Mouse (Mus musculus): ENCODE measurements around the gene Mtmr12. TPM values are rescaled to one million over a fixed set of nuclear protein-coding genes. Genes with fewer than 3 reads are reported as not detected.
A peak's percentile ranks its signal among the peaks of the same experiment; 100 is the strongest.

Gene Mtmr12
- polyA plus RNA-seq, 1 experiment from 2014 or later: 16.5 TPM

DNA sequence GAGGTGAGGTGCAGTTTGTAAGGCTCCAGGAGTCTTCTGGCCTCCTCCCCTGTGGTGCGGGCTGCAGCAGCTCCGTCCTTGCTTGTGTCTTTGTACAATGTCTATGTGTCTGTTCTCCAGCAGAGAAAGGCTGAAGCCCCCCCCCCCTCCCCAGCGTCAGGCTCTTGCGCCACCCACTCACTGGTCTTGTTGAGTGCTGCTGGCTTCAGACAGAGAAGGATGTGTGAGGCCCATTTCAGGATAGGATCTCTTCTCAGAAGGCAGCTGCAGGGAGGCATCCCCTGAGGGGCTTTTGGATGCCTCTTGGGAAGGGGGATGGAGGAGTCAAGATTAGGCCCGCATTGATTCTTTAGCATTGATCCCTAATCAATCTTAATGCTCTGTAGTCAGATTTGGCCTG lies 13.0 kb downstream of the Mtmr12 start:
- Histone ChIP-seq H3K4me1 (ENCODE audit: control insufficient read depth, insufficient read depth, low read length) (peaks cover 23% of the 10 kb centered on the region), H3K36me3 (ENCODE audit: control insufficient read depth, insufficient read depth, low read length) (no peaks in the 10 kb centered on the region), H3K9ac (ENCODE audit: low read length) (no peak overlapping the region), H3K4me3 (ENCODE audit: low read depth, low read length) (no peak overlapping the region), H3K9me3 (ENCODE audit: control insufficient read depth, low read length) (no peaks in the 10 kb centered on the region), H3K27ac (ENCODE audit: low read depth, low read length) (no peak overlapping the region), H3K27me3 (ENCODE audit: control insufficient read depth, insufficient read depth, low read length) (no peaks in the 10 kb centered on the region), H3K4me2 (no peak overlapping the region)
- WGBS: 43% methylated on average over 5 of the region's 5 CpGs
- ATAC-seq (ENCODE audit: low FRiP score) (peak; percentile 36; the same call in 1 of the 2 replicates), DNase-seq (ENCODE audit: low spot score, missing footprints) (no peak)

DNA sequence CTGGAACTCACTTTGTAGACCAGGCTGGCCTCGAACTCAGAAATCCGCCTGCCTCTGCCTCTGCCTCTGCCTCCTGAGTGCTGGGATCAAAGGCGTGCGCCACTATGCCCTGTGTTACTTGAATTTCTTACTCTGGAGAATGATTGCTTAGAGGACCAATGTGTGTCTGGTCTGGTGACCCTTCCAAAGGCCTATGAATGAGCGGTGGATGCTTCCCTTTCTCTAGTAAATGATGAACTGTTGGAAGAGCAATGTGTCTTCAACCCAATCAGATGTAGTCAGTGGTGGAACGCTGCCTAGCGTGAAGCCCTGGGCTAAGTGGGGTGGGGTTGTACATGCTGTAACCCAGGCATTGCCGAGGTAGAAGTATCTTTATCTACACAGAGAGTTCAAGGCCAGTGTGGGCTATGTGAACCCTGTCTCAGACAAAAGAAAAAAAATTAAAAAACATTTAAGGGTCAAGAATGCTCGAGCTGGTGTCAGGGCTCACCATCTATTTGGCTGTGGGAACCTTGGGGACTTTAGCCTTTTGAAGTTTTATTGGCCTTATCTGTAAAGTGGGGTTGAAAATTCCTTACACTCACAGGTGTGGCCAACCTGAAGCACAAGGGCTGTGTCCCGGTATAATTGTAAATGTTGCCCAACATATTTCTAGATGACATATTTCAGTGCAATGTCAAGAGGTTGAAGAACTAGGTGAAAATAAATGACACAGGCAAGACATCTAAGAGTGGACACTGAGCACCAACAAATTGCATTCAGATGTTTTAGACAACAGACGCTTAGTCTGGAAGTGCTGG lies 14.0 kb downstream of the Mtmr12 start:
- H3K4me2 ChIP-seq: no peak overlapping the region
- no peak overlapping the region for H3K4me3 ChIP-seq (ENCODE audit: low read depth, low read length)
- H3K27me3 ChIP-seq (ENCODE audit: control insufficient read depth, insufficient read depth, low read length): no peaks in the 10 kb centered on the region
- ATAC-seq (ENCODE audit: low FRiP score) (no peak), DNase-seq (ENCODE audit: low spot score, missing footprints) (no peak)
- 95% methylated on average over 11 of the region's 11 CpGs for WGBS
- no peak overlapping the region for H3K9ac ChIP-seq (ENCODE audit: low read length)
- no peaks in the 10 kb centered on the region for H3K9me3 ChIP-seq (ENCODE audit: control insufficient read depth, low read length)
- peaks cover 28% of the 10 kb centered on the region for H3K4me1 ChIP-seq (ENCODE audit: control insufficient read depth, insufficient read depth, low read length)
- no peaks in the 10 kb centered on the region for H3K36me3 ChIP-seq (ENCODE audit: control insufficient read depth, insufficient read depth, low read length)
- H3K27ac ChIP-seq (ENCODE audit: low read depth, low read length): no peak overlapping the region

- Histone ChIP-seq H3K27ac (ENCODE audit: low read depth, low read length) (no peak overlapping the region), H3K27me3 (ENCODE audit: control insufficient read depth, insufficient read depth, low read length) (no peaks in the 10 kb centered on the region), H3K36me3 (ENCODE audit: control insufficient read depth, insufficient read depth, low read length) (no peaks in the 10 kb centered on the region), H3K9me3 (ENCODE audit: control insufficient read depth, low read length) (no peaks in the 10 kb centered on the region), H3K4me3 (ENCODE audit: low read depth, low read length) (no peak overlapping the region), H3K4me1 (ENCODE audit: control insufficient read depth, insufficient read depth, low read length) (peaks cover 26% of the 10 kb centered on the region), H3K9ac (ENCODE audit: low read length) (no peak overlapping the region), H3K4me2 (no peak overlapping the region)
- ATAC-seq (ENCODE audit: low FRiP score) (no peak), DNase-seq (ENCODE audit: low spot score, missing footprints) (no peak)
- WGBS: 88% methylated on average over 13 of the region's 13 CpGs
These were observed 16.3 kb downstream of the Mtmr12 start for GRCm38 (mm10) chr15:12221131-12221530.

GRCm38 (mm10) chr15:12222564-12223302 lies 17.9 kb downstream of the Mtmr12 start:
- H3K36me3 ChIP-seq (ENCODE audit: control insufficient read depth, insufficient read depth, low read length): no peaks in the 10 kb centered on the region
- ATAC-seq (ENCODE audit: low FRiP score) (peak; percentile 71), DNase-seq (ENCODE audit: low spot score, missing footprints) (no peak)
- no peaks in the 10 kb centered on the region for H3K27me3 ChIP-seq (ENCODE audit: control insufficient read depth, insufficient read depth, low read length)
- H3K4me1 ChIP-seq (ENCODE audit: control insufficient read depth, insufficient read depth, low read length): peaks cover 26% of the 10 kb centered on the region
- 12% methylated on average over 8 of the region's 8 CpGs for WGBS
- no peaks in the 10 kb centered on the region for H3K9me3 ChIP-seq (ENCODE audit: control insufficient read depth, low read length)
- H3K4me3 ChIP-seq (ENCODE audit: low read depth, low read length): no peak overlapping the region
- no peak overlapping the region for H3K9ac ChIP-seq (ENCODE audit: low read length)
- H3K27ac ChIP-seq (ENCODE audit: low read depth, low read length): peak overlapping the region; percentile 55
- 0 out of 2 replicates have a peak overlapping the region, but pooled peaks have one; percentile 6 for H3K4me2 ChIP-seq

GRCm38 (mm10) chr15:12223393-12223792 lies 18.6 kb downstream of the Mtmr12 start:
- H3K4me1 ChIP-seq (ENCODE audit: control insufficient read depth, insufficient read depth, low read length): peaks cover 21% of the 10 kb centered on the region
- H3K4me2 ChIP-seq: no peak overlapping the region
- peak overlapping the region; percentile 35 for H3K27ac ChIP-seq (ENCODE audit: low read depth, low read length)

DNA sequence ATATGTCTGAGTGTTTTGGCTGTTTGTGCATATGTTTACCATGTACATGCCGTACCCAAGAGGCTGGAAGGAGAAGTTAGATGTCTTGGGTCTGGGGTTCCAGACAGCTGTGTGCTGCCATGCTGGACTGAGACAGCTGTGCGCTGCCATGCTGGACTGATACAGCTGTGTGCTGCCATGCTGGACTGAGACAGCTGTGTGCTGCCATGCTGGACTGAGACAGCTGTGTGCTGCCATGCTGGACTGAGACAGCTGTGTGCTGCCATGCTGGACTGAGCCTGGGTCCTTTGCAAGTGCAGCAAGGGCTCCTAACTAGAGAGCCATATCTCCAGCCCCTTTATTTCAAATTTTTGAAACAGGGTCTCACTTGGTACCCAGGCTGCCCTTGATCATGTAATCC lies 19.4 kb downstream of the Mtmr12 start:
- Histone ChIP-seq H3K4me2 (no peak overlapping the region), H3K9ac (ENCODE audit: low read length) (no peak overlapping the region), H3K9me3 (ENCODE audit: control insufficient read depth, low read length) (no peaks in the 10 kb centered on the region), H3K4me1 (ENCODE audit: control insufficient read depth, insufficient read depth, low read length) (peaks cover 21% of the 10 kb centered on the region), H3K4me3 (ENCODE audit: low read depth, low read length) (no peak overlapping the region), H3K27ac (ENCODE audit: low read depth, low read length) (no peak overlapping the region), H3K27me3 (ENCODE audit: control insufficient read depth, insufficient read depth, low read length) (no peaks in the 10 kb centered on the region), H3K36me3 (ENCODE audit: control insufficient read depth, insufficient read depth, low read length) (no peaks in the 10 kb centered on the region)
- ATAC-seq (ENCODE audit: low FRiP score): no peak
- peak; percentile 72 for DNase-seq (ENCODE audit: low spot score, missing footprints)
- WGBS: 92% methylated on average over 2 of the region's 2 CpGs

More at GRCm38 (mm10) chr15:12223393-12223792, 18.6 kb downstream of the Mtmr12 start:
- no peaks in the 10 kb centered on the region for H3K27me3 ChIP-seq (ENCODE audit: control insufficient read depth, insufficient read depth, low read length)
- ATAC-seq (ENCODE audit: low FRiP score) (peak; percentile 44), DNase-seq (ENCODE audit: low spot score, missing footprints) (peak; percentile 81)
- no peaks in the 10 kb centered on the region for H3K36me3 ChIP-seq (ENCODE audit: control insufficient read depth, insufficient read depth, low read length)
- no peak overlapping the region for H3K9ac ChIP-seq (ENCODE audit: low read length)
- H3K4me3 ChIP-seq (ENCODE audit: low read depth, low read length): no peak overlapping the region
- H3K9me3 ChIP-seq (ENCODE audit: control insufficient read depth, low read length): no peaks in the 10 kb centered on the region
- 66% methylated on average over 6 of the region's 6 CpGs for WGBS

DNA sequence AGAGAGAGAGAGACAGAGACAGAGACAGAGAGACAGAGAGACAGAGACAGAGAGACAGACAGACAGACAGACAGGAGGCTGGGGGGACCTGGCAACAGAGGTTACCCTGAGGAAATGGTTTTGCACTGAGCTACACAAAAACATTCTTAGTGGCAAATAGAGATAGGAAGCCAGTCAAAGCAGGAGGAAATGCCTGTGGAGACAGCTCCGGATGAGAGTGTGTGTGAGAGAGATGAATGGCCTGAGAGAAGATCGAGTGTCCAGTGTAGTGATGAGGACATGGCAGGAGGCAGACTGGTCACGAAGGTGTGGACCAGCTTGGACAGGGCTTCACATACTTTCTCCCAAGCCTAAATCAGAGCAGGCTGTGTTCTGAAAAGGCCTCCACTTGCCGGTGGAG lies 20.2 kb downstream of the Mtmr12 start:
- peak; percentile 68 for DNase-seq (ENCODE audit: low spot score, missing footprints)
- no peak overlapping the region for H3K4me3 ChIP-seq (ENCODE audit: low read depth, low read length)
- H3K36me3 ChIP-seq (ENCODE audit: control insufficient read depth, insufficient read depth, low read length): no peaks in the 10 kb centered on the region
- H3K9ac ChIP-seq (ENCODE audit: low read length): no peak overlapping the region
- ATAC-seq (ENCODE audit: low FRiP score): no peak
- WGBS: 69% methylated on average over 4 of the region's 4 CpGs
- H3K4me1 ChIP-seq (ENCODE audit: control insufficient read depth, insufficient read depth, low read length): peaks cover 21% of the 10 kb centered on the region
- H3K27me3 ChIP-seq (ENCODE audit: control insufficient read depth, insufficient read depth, low read length): no peaks in the 10 kb centered on the region
- no peak overlapping the region for H3K27ac ChIP-seq (ENCODE audit: low read depth, low read length)
- no peaks in the 10 kb centered on the region for H3K9me3 ChIP-seq (ENCODE audit: control insufficient read depth, low read length)
- no peak overlapping the region for H3K4me2 ChIP-seq

GRCm38 (mm10) chr15:12226908-12227307 lies 22.1 kb downstream of the Mtmr12 start:
- peaks cover 14% of the 10 kb centered on the region for H3K4me1 ChIP-seq (ENCODE audit: control insufficient read depth, insufficient read depth, low read length)
- no peak overlapping the region for H3K4me2 ChIP-seq
- DNase-seq (ENCODE audit: low spot score, missing footprints) (no peak), ATAC-seq (ENCODE audit: low FRiP score) (no peak)
- H3K36me3 ChIP-seq (ENCODE audit: control insufficient read depth, insufficient read depth, low read length): no peaks in the 10 kb centered on the region
- no peaks in the 10 kb centered on the region for H3K9me3 ChIP-seq (ENCODE audit: control insufficient read depth, low read length)
- no peaks in the 10 kb centered on the region for H3K27me3 ChIP-seq (ENCODE audit: control insufficient read depth, insufficient read depth, low read length)
- H3K27ac ChIP-seq (ENCODE audit: low read depth, low read length): no peak overlapping the region
- H3K9ac ChIP-seq (ENCODE audit: low read length): no peak overlapping the region
- WGBS: 95% methylated on average over 15 of the region's 15 CpGs
- no peak overlapping the region for H3K4me3 ChIP-seq (ENCODE audit: low read depth, low read length)

- no peak for ATAC-seq (ENCODE audit: low FRiP score)
- no peak overlapping the region for H3K4me2 ChIP-seq
- H3K36me3 ChIP-seq (ENCODE audit: control insufficient read depth, insufficient read depth, low read length): no peaks in the 10 kb centered on the region
- no peaks in the 10 kb centered on the region for H3K9me3 ChIP-seq (ENCODE audit: control insufficient read depth, low read length)
- no peak overlapping the region for H3K9ac ChIP-seq (ENCODE audit: low read length)
- no peak overlapping the region for H3K27ac ChIP-seq (ENCODE audit: low read depth, low read length)
- peak; percentile 14 for DNase-seq (ENCODE audit: low spot score, missing footprints)
- H3K4me1 ChIP-seq (ENCODE audit: control insufficient read depth, insufficient read depth, low read length): peaks cover 10% of the 10 kb centered on the region
- no peak overlapping the region for H3K4me3 ChIP-seq (ENCODE audit: low read depth, low read length)
- no peaks in the 10 kb centered on the region for H3K27me3 ChIP-seq (ENCODE audit: control insufficient read depth, insufficient read depth, low read length)
- 91% methylated on average over 4 of the region's 4 CpGs for WGBS
These were observed 22.5 kb downstream of the Mtmr12 start for GRCm38 (mm10) chr15:12227355-12227754.
